Mouse (Mus musculus) embryo, embryonic 10.5 days (tissue): ENCODE results near the gene Rasgef1c.

ENCODE experiments used
- DNase-seq: peaks from one replicate; pipeline ENCODE4 v3.0.0-alpha.2; 2015; ENCODE audit warnings: low spot score

Gene Rasgef1c

DNA sequence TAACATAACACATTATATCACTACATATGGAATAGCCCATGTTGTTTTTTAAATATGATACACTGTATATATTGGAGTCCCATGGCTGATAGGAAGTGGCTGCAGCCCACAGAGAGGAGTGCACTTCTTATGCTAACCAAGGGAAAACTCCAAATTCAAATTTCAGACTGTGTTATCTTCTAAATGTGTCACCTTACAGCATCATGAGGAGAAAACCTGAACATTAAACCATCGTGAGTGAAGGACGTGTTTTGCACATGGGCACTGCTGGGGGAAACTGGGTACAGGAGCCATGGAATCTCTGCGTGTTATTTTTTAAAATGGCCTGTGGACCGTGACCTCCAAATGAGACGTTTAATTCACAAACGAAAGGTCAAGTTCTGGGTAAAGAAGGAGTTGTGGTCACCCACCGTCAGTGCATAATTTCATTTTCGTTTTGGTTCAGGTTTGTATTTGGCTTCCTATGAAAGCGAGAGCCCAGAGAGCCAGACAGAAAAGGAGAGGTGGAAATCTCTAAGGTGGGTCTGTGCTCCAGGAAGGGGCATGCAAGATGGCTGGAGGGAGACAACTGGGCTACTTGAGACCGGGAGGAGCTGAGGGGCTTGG, 76.4 kb downstream of the Rasgef1c start:
- no peak for DNase-seq

- DNase-seq = no peak
These were observed 77.3 kb downstream of the Rasgef1c start for GRCm38 (mm10) chr11:49978935-49979334.

GRCm38 (mm10) chr11:49980681-49981235, 79.1 kb downstream of the Rasgef1c start:
- no peak for DNase-seq

- no peak for DNase-seq
These were observed 79.8 kb downstream of the Rasgef1c start for GRCm38 (mm10) chr11:49981321-49981963.

GRCm38 (mm10) chr11:49982094-49982493, 80.5 kb downstream of the Rasgef1c start:
- DNase-seq = no peak

DNA sequence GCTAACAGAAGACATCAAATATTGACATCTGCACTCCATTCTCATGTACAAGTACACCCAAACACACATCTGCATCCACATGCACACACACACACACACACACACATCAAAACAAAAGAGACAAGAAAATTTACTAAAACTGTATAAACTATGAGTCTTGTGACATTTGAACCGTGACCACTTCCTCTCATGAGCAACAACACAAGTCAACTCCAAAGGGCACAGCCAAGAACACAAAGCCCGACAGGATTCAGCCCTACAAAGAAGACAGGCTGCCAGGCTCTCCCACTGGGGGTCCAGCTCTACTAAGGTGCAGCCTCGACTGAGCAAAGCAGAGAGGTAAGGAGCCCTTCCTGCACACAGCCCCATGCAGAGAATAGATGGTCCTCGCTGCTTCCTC, 81.2 kb downstream of the Rasgef1c start:
- DNase-seq = no peak

GRCm38 (mm10) chr11:49983875-49984552, 82.4 kb downstream of the Rasgef1c start:
- DNase-seq = no peak

GRCm38 (mm10) chr11:49985009-49985408, 83.4 kb downstream of the Rasgef1c start:
- no peak for DNase-seq

DNA sequence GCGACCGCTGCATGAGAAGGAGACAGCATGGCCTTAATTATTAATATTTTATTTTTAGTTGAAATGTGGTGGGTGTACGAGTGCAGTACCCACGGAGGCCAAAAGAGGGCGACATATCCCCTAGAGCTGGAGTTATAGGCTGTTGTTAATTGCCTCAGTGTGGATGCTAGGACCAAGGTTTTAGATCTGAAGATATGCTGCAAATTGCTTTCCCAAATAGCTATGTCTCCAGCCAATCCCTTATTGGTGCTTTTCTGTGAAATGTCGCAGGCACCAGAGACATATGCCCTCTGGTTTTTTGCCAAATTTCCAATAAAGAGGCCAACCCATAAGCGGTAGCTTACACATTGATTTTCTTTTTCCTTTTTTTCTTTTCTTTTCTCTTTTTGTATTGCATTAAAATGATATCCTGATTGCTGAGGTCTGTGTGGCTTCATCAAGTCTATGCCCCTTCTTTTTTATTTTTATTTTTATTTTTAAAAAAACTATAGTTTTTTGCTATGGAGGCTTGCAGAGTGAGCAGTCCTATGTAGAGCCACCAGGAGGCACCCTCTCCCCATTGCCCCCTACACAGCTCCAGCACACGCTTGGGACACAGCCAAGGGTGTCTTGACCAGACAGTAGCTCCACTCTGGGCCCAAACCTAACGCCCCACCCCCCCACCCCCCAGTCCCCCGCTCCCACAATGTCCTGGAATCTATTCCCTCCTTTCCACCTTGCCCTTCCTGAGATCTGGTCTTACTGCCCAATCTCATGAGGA, 84.8 kb downstream of the Rasgef1c start:
- peak; percentile 79 for DNase-seq

GRCm38 (mm10) chr11:49994536-49994935, 92.9 kb downstream of the Rasgef1c start:
- no peak for DNase-seq

DNA sequence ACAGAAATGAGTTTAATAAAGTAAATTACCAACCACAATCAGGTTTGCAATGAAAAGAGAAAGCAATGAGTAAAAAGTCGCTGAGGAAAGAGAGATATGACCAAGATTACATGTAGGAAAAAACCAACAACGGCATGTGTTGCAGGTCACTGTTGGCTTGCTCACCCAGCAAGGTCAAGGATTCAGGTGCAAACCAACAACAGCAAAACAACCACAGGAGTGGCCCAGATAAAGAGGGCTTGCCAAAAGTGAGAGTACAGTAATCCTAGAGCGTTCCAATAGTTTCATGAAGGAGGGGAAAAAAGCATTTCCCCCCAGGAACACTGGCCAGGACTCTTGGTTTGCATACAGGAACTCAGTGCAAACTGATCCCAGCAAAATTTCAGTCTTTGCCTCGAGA, 94.8 kb downstream of the Rasgef1c start:
- no peak for DNase-seq

- no peak for DNase-seq
These were observed 95.7 kb downstream of the Rasgef1c start for GRCm38 (mm10) chr11:49997321-49997720.

- DNase-seq = no peak
These were observed 101.2 kb downstream of the Rasgef1c start for GRCm38 (mm10) chr11:50002853-50003252.

DNA sequence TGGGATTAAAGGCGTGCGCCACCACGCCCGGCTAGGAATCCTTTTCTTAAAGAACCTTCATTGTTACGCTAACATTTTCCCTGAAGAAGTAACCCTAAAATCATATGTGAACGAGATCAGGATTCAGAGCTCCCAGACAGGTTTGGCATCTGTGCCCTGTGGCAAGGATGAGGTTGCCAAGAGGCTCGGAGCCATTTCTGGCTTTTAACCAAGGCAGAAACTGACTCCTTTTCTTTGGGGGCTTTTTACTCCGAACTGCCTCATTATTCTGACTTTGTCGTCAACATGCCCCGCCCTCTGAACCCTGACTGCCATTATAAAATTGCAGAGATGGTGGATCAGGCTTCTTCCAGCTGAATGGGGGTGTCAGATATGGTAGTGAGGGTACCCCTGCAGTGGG, 106.1 kb downstream of the Rasgef1c start:
- no peak for DNase-seq

GRCm38 (mm10) chr11:50008231-50008630, 106.6 kb downstream of the Rasgef1c start:
- DNase-seq = no peak

DNA sequence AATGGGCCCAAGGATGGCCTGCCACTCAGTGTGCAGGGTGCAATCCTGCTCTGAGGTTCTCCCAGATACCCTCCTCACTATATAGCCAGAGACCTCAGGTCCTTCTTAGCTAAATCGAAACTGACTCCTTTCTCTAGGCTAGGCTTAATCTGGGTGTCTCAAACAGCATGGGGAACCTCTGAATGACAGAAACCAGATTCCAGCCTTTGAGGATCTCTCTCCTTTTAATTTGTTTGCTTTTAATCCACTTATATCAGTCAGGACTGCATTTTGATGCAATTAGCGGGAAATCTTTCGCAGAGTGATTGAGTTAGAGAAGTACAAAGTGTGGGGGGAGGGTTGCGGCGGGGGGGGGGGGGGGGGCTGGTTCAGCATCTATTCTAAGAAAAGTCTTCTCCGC, 111.4 kb downstream of the Rasgef1c start:
- DNase-seq = no peak

GRCm38 (mm10) chr11:50016503-50016902, 114.9 kb downstream of the Rasgef1c start:
- no peak for DNase-seq

DNA sequence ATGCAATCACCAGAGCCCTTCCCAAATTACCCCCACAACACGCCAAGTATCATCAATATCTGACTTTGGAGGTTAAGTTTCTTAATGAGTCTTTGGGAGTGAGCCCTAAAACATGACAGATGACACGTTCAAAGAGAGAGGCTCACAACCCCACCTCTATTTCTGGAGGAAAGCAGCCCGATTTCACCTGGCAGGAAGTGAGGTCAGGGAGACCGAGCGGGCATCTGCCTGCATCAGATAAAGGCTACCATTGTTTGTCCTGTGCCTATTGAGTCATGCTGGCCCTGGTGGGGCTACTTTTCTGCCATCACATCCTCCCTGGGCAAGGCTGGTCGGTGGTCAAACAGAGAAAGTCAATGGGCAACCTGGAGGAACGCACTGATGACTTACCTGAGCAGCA, 115.9 kb downstream of the Rasgef1c start:
- DNase-seq = no peak

- no peak for DNase-seq
These were observed 117.2 kb downstream of the Rasgef1c start for GRCm38 (mm10) chr11:50018848-50019247.

DNA sequence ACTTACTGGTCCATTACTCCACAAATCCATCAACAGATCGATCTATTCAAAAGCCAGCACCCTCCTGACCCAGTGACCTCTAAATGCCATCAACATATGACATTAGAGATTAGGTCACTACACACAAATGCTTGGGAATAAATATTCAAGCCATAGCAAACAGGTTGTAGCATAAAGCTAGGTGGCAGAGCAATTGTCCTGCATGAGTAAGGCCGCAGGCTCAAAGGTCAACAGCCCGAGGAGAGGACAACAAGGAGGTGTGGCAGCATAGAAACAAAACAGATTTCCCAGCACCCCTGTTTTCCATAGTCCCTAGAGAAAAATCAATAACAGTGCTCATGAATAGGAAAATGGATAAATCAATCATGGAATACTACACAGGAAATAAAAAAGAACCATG, 120.5 kb downstream of the Rasgef1c start:
- DNase-seq = no peak

- no peak for DNase-seq
These were observed 122.8 kb downstream of the Rasgef1c start for GRCm38 (mm10) chr11:50024445-50024832.
